Mouse (Mus musculus) cortical plate, adult 2 months (tissue): ENCODE measurements at regions not wholly inside any gene's neighbourhood (a gene's known extent, or its start where the extent isn't known, plus 50 kb on each side); places are given as distances from the start of the nearest gene placed in this dataset.

Experiments used
- CTCF ChIP-seq: fragments of 200-500 bp; IDR thresholded peaks from 2 replicates; pipeline ENCODE4 v1.5.1; 2011; ENCODE audit warnings: mild to moderate bottlenecking, control low read depth, low read length; ENCODE audit not compliant: insufficient read depth; ENCODE audit errors: extremely low read depth
- POLR2A ChIP-seq: fragments of 200-500 bp; IDR thresholded peaks from 2 replicates; pipeline ENCODE4 v1.6.1; 2011; ENCODE audit warnings: mild to moderate bottlenecking, low read length, control low read depth; ENCODE audit not compliant: insufficient read depth; ENCODE audit errors: extremely low read depth

GRCm38 (mm10) chr2:45581549-45581925 is 464.3 kb upstream of the Zeb2 start:
- no peak for TF ChIP-seq CTCF
- TF ChIP-seq POLR2A: no peak
